Mouse (Mus musculus) layer of hippocampus, adult 18-20 months (tissue): ENCODE measurements around the gene Gss. TPM values are rescaled to one million over a fixed set of nuclear protein-coding genes. Genes with fewer than 3 reads are reported as not detected.
"Not testable (repeated sequence)": the region's sequence is repeated elsewhere in the genome, so short reads cannot be mapped to it uniquely, and the experiment has no call there.

ENCODE experiments used
- DNase-seq, 2 experiments: peaks; one replicate each; pipeline ENCODE4 v3.0.0; 2022; ENCODE audit warnings: low spot score in 2 of 2
- total RNA-seq, 2 experiments: library from RNA; stranded (reverse); gene quantifications; 2 replicates each; pipeline ENCODE4 v1.2.3; 2021

Gene Gss
- total RNA-seq, 2 experiments from 2014 or later, result 23.4 to 24.7 TPM

DNA sequence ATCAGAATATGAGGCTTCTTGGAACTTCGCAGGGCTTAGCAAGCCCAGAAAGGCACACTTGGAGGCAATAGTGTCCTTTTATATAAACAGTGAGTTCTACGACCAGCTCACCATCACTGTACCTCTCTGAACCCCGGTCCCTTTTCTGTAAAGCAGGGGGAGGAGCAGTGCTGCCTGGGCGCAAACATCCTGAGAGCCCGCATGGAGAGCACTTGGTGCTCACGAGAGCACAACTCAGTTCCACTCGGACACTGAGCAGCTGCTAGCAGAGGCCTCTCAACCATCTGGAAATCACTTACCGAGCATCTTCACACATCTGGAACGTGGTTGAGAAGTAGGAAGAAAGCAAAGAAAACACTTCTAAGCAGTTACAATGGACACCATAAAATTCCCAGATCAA lies 16.0 kb downstream of the Gss start:
- DNase-seq, result no peak

DNA sequence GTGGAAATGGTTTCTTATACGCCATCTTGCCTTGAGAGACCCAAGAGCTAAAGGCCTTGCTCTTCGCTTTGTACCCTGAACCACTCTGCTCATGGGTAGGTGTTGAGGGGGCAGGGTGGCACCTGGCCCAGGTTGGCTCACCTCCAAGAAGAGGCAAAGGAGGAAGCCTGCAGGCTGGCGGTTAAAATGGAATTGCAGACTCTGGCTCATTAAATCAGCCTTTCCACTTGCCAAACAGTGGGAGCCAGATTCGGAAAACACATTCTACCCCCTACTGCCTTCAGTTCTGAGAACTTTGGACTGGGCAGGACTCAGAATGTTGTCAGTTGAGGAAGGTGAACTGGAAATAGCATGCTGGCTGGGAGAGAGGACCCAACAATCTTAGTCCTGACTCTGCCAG lies 17.9 kb downstream of the Gss start:
- peak; percentile 25 to 63 for DNase-seq

GRCm38 (mm10) chr2:155573996-155574395 lies 18.6 kb downstream of the Gss start:
- DNase-seq, result no peak

- DNase-seq, result no peak
Measured at GRCm38 (mm10) chr2:155573001-155573400, 19.6 kb downstream of the Gss start.

GRCm38 (mm10) chr2:155569223-155569807 lies 23.3 kb downstream of the Gss start:
- no peak for DNase-seq

GRCm38 (mm10) chr2:155567751-155568150 lies 24.9 kb downstream of the Gss start:
- DNase-seq, result no peak

DNA sequence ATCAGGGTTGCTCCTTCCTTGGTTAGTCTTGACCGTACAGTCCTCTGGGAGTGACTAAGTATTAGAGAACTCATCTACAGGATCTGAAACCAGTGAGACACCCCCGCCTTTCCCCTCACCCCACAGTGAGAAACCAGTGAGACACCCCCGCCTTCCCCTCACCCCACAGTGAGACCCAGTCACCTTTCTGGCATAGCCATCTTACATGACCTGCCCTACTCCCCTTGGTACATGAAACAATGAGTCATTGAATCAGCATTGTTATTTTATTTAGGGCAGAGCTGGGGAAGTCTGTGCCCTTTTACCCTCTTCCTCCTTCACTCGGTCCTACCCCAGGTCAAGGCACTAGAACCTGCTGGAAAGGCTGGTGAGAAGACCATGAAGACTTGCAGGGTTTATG lies 29.7 kb downstream of the Gss start:
- no peak for DNase-seq

DNA sequence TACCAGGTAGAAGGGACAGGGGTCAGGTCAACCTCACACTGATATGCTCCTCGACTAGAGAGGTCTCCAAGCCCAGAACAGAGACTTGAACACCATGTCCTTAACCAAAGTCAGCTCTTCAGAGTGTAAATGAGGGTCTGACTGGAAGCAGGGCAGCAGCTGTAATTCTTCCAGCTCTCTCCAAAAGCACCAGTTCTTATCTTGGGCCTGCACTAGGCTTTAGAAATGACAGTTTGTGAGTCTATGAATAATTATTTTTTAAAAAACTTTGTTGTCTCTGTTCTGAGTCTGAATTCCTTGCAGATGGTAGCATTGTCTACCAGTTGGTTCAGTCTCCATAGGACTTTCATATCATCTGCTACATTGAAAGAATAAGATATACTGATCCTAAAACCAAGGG lies 30.4 kb downstream of the Gss start:
- peak in 1 of 2 experiments; percentile 33 for DNase-seq

- DNase-seq, result no peak
Measured at GRCm38 (mm10) chr2:155554426-155554985, 38.1 kb downstream of the Gss start.

DNA sequence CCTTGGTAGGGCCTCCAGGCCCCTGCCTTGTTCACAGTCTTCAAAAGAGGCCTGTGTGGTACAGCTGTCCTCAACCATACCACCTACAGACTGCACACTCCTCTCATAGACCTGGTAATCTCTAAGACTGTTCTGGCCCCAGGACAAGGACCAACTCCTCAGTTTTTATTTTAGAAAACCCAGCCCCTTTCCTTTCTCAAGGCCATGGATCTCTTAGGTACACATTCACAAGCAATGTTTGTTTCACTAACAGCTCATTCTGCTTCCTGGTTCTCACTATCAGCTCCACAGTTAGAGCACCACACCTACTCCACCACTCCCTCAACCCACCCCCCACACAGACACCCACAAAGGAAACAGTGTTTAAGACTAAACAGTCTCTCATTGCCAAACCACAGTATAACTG lies 39.7 kb downstream of the Gss start:
- DNase-seq, result no peak

DNA sequence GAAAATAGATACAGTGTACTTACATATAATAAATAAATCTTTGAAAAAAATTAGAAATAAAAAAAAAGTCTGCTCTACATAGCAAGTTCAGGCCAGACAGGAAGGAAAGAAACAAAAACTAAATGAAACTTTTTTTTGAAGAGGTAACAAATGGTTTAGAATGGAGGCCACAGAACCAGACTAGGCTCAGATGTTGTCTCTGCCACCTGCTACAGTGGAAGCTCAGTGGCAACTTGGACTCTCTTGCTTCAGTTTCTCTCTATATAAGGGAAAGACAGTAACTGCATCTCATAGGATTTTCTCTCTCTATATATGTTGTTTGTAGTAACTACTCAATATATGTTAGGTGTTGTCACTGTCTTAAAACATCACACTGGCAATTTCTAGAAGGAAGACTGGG lies 40.3 kb downstream of the Gss start:
- no peak for DNase-seq

GRCm38 (mm10) chr2:155546955-155547354 lies 45.7 kb downstream of the Gss start:
- no peak for DNase-seq

- peak in 1 of 2 experiments; percentile 10 for DNase-seq
Measured at GRCm38 (mm10) chr2:155540822-155541458, 51.7 kb downstream of the Gss start.

- no peak for DNase-seq
Measured at GRCm38 (mm10) chr2:155539696-155540095, 52.9 kb downstream of the Gss start.

- DNase-seq, result not testable (repeated sequence)
Measured at GRCm38 (mm10) chr2:155538463-155539057, 54.0 kb downstream of the Gss start.

DNA sequence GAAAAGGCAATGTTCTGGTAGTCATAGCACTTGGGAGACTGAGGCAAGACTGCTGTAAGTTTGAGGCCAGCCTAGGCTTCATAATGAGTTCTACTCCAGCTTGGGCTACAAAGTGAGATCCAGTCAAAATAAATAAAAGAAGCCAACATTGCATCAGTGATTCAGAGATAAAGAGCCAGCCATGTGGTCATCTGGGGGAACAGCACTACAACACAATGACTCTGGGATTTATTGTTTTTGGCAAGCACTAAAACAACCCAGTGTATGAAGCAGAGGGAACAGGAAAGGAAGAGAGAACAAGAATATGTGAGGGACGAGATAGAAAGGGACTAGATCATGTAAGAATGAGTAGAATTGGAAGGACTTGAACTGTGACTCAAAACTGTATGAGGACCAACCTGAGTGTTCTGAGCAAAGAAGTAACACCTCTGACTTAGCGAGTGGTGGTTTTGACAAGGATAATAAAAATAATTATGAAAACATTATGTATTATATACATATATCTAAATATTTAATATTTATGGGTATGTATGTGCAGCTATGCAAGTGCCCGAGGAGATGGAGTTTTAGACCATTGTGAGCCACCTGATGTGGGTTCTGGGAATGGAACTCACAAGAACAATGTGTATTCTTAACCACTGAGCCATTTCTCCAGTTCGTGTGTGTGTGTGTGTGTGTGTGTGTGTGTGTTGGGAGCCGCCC lies 54.7 kb downstream of the Gss start:
- no peak for DNase-seq

- DNase-seq, result no peak
Measured at GRCm38 (mm10) chr2:155536292-155536691, 56.3 kb downstream of the Gss start.

DNA sequence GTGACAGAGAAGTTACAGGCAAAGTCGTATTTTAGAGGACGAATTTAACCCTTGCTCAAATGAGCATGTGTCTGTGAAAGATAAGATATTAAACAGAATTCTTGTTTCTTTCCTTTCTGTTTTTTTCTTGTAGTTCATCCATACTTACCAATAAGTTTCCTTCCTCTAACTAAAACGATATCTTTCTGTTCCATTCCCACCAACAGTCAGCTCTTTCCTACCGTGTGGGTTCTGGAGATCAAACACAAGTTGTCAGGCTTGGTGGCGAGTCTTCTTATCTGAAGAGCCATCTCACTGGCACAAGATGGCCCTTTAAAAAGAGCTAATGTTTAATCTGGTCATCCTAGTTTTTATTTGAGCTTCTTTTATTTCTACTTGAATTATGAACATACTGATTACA lies 65.2 kb downstream of the Gss start:
- no peak for DNase-seq

DNA sequence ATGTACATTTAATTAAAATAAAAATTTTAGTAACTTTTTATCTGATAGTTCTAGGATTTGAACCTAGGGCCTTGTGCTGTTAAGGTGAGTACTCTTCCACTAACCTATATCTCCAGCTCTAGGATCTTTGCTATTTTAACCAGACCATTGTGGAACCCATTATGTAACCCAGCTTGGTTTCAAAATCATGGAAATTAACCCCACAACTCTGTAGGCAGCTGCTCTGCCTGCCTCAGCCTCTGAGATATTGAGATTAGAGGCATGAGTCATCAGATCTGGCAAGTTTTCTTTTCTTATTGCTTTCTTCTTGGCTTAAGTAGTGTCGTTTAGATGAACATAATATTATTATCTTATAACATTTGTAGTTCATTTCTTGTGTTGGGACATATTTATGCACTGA lies 68.2 kb downstream of the Gss start:
- no peak for DNase-seq

DNA sequence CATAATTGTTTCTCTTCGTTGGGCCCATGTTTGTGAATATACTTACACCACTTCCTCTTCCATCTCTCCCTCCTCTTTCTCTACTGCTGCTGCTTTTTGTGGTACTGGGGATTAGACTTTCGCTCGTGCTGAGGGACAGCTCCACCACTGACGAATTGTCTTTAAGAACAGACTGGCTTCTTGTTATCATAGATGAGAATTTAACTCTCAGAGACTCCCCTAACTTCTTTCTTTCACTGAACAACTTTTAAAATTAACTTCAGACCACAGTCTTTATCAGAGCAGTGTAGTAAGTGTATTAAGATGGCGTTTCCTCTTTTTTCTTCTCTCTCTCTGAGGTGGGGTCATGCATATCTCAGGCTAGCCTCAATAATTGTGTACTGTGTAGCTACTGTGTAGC lies 68.9 kb downstream of the Gss start:
- DNase-seq, result no peak

DNA sequence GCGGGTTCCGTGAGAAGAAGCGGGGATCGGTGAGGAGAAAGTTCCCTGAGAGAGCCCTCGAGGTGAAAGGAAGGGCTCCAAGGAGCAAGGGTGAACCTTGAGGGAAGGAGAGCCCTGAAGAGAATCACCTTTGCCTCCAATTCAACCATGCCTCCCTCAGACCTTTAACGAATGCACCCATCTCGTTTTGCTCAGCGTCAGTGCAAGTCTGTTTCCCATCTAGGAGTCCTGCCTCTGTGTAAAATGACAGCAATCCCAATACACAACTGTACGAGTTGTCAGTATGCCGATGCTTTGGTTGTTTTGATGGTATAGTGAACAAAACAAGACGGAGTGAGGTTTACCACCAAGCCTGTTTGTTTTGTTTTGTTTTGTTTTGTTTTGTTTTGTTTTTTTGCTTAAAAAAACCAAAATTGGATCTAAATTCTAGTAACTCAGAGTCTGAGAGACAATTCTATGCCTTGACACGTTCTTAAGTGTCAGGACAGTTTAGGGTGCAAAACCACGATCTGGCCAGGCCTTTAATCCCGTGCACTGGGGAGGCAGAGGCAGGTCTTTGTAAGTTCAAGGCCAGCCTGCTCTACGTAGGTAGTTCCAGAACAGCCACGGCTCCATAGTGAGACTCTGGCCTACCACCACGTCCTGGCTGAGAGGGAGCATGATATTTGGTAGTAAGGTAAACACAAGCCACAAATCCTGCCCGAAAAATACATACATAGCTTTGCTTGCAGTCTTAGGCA lies 73.9 kb downstream of the Gss start:
- DNase-seq, result no peak
